ENCODE assay signal across 20 mouse cellular contexts in the genomic region with DNA sequence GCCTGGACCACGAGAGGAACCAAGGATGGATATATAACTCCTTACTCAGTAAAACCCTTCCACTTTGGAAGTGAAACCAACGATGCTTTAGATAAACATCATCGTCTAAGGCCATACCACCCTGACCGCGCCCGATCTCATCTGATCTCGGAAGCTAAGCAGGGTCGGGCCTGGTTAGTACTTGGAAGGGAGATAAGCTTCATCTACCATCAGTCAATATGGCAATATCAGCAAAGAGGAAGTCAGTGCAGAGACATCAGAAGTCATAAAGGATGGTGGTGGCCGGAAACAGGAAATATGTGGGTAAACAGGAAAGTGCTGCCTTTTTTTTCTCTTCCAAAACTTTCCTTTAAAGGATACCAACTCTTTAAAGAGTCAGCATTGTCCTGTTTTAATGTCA.
"Had no signal": no experiment of that assay in that cellular context is flagged by ENCODE, and none has a peak within 500 bp of the region (broad histone marks: within the 10 kb centered on the region; RNA-seq: fewer than 3 reads in every experiment).

No protein-coding gene starts in this region.

- H3K9ac ChIP-seq: kidney, embryonic 15.5 days; liver, embryonic 14.5 days; liver, postnatal 0 days; lung, embryonic 15.5 days; midbrain, embryonic 13.5 days; neural tube, embryonic 13.5 days had no signal

- H3K9me3 ChIP-seq: kidney, embryonic 15.5 days; lung, embryonic 15.5 days; midbrain, embryonic 10.5 days; midbrain, embryonic 13.5 days; neural tube, embryonic 13.5 days had no signal

- H3K36me3 ChIP-seq: kidney, embryonic 15.5 days; lung, embryonic 15.5 days; midbrain, embryonic 10.5 days; midbrain, embryonic 13.5 days; neural tube, embryonic 13.5 days had no signal

- H3K4me2 ChIP-seq: kidney, embryonic 15.5 days; lung, embryonic 15.5 days; midbrain, embryonic 13.5 days; neural tube, embryonic 13.5 days had no signal

- H3K4me1 ChIP-seq: kidney, embryonic 15.5 days; lung, embryonic 15.5 days; midbrain, embryonic 10.5 days; midbrain, embryonic 13.5 days; neural tube, embryonic 13.5 days had no signal

- DNase-seq: kidney, adult 11 months; kidney, adult 8-10 months; kidney, postnatal 10 days; kidney, postnatal 36 days; layer of hippocampus, postnatal 36 days; liver, postnatal 0 days; lung, postnatal 36 days; retina, postnatal 1 day; right cerebral cortex, postnatal 25 days; thymus, adult 18-20 months; thymus, postnatal 36 days had no signal

- H3K27ac ChIP-seq: kidney, embryonic 15.5 days; left cerebral cortex, adult 2 months; liver, embryonic 14.5 days; lung, embryonic 15.5 days; midbrain, embryonic 10.5 days; midbrain, embryonic 13.5 days; neural tube, embryonic 13.5 days had no signal

- H3K4me3 ChIP-seq: kidney, embryonic 15.5 days; left cerebral cortex, adult 2 months; lung, embryonic 15.5 days; midbrain, embryonic 10.5 days; midbrain, embryonic 13.5 days; myocyte; neural tube, embryonic 13.5 days had no signal

- H3K27me3 ChIP-seq: kidney, embryonic 15.5 days; lung, embryonic 15.5 days; midbrain, embryonic 13.5 days; neural tube, embryonic 13.5 days had no signal

- ATAC-seq: liver, postnatal 0 days; midbrain, embryonic 13.5 days; midbrain, embryonic 16.5 days had no signal
